Mouse (Mus musculus): Measurements from ENCODE around the gene Itpk1.
A peak's percentile ranks its signal among the peaks of the same experiment; 100 is the strongest.

Itpk1 gene

GRCm38 (mm10) chr12:102587106-102587505 lies 117.6 kb downstream of the Itpk1 start:
- DNase-seq: no peak

- no peak for DNase-seq
Observed at GRCm38 (mm10) chr12:102586286-102586881, 118.3 kb downstream of the Itpk1 start.

- no peak for DNase-seq
Observed at GRCm38 (mm10) chr12:102585390-102585789, 119.3 kb downstream of the Itpk1 start.

DNA sequence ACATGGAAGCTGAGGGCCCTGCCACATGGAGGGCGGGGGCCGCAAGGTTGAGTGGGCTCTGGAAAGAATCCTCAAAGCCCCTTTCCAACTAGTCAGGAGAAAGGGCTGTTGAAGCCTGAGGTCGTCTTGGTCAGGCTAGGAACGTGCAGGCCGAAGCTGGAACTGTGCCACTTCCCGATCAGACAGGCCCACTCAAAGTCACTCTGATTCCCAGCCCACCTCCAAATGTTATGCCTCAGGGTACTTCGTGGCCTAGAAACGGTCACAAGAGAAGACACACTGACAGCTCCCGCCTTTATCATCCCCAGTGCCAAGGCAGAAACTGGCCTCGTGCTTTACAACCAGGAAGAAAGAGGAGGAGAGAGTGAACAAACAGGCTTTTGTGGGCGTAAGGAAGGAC lies 122.3 kb downstream of the Itpk1 start:
- DNase-seq: no peak

GRCm38 (mm10) chr12:102581579-102582196 lies 123.0 kb downstream of the Itpk1 start:
- no peak for DNase-seq

DNA sequence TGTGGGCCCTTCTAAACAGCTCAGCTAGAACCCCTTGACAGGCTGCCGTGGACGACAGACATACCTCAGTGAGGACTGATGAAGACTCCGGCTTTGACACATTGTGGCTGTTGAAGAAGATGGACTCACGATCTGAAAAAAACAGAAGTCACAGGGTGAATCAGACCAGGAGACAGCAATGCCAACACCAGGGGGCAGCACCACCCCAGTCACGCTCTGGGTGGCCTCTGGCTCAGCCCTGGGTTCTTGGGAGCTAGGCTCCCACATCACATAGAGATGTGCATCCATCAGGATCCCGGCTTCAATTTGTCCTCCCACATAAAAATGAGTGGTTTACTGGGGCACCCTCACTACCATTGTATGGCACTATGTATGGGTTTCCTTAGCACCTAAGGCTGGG lies 125.7 kb downstream of the Itpk1 start:
- DNase-seq: peak; percentile 69

- DNase-seq: no peak
Observed at GRCm38 (mm10) chr12:102576659-102577398, 127.9 kb downstream of the Itpk1 start.

GRCm38 (mm10) chr12:102575541-102576329 lies 129.0 kb downstream of the Itpk1 start:
- DNase-seq: peak; percentile 18

GRCm38 (mm10) chr12:102573036-102573435 lies 131.7 kb downstream of the Itpk1 start:
- DNase-seq: no peak

DNA sequence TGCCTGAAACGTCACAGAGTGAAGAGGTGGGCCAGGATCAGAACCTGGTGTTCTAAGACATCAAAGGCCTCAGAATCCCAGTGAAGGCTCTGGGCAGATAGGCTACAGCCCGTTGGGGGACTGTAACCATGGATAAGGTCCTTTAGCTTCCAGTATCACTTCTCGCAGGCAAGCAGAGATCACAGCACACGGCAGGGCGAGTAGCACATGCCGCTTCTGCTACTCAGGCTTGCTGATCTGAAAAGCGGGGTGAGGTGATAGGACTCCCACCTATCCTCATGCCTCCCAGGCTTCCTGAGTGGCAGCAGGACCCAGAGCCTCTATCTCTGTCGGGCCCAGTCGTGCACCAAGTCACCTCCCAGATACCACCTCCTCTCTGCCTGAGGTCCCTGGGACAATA lies 133.1 kb downstream of the Itpk1 start:
- DNase-seq: no peak

DNA sequence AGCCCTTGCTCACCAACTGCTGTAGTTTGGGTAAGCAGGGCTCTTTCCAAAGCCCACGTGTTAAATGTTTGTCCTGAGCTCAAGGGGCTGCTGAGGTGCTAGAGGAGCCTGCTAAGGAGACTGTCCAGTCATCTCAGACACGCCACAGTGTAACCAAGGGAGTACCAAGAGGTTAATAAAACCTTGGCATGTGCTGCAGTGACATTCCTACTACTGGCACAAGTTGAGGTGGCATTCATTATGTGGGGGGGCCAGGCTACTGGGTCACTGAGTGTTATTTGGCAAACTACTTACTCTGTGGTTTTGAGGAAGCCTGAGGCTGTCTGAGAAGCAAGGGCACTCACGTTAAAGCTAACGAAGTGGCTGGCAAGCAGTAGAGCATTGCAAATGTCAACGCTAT lies 134.0 kb downstream of the Itpk1 start:
- DNase-seq: no peak

- DNase-seq: no peak
Observed at GRCm38 (mm10) chr12:102570111-102570510, 134.6 kb downstream of the Itpk1 start.

DNA sequence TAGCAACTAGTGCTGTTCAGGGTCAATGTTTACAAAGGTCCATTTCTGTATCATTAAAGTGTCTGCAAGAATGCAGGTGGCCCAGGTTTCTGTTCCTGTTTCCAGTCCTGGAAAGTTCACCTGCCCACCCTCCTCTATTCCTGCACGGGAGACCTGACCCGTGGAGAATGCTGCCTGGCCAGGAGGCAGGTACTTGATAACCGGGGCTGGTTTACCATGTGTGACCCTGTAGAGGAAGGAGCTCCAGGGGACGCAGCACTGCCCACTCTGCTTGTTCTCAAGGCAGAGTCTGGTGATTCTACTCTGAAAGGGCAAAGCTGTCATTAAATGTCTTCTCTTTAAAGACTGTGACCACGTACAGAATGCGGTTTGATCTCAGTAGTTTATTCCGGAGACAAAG lies 136.5 kb downstream of the Itpk1 start:
- no peak for DNase-seq

DNA sequence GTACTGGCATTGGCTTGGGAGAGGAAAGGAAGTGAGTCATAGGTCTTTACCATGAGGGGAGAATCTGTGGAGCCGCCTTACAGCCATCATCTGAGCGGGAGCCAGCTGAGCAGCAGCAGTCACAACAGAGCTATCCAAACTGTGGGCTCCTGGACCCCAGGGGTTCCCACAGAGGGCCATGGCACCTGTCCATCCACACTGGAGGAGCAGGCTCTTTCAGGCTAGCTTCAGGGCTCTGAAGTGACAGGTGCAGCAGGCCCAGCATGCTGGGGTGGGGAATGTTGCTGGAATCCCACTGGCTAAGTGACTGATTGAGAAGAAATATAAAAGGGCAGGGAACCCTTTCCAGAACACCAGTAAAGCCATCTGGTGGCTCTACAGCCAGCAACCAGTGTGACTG lies 137.8 kb downstream of the Itpk1 start:
- no peak for DNase-seq

DNA sequence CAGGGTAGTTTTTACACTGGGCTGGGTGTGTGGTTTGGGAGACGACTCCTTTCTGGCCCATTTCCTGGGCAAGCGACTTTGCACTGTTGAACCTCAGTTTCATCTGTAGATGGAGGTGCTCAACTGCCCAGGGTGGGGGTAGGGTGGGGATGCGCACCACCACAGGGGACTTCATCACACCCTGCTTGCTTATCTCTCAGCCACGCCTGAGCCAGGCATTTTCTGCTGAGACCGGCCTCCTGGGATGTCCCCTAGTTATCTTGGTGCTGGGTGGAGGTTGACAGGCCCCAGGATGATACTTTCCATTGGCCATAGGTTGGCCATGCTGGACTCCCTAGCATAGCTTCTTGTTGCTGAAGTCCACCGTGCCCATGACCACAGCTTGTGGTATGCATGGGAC lies 139.6 kb downstream of the Itpk1 start:
- peak; percentile 71 for DNase-seq

- DNase-seq: no peak
Observed at GRCm38 (mm10) chr12:102557372-102557771, 147.4 kb downstream of the Itpk1 start.

DNA sequence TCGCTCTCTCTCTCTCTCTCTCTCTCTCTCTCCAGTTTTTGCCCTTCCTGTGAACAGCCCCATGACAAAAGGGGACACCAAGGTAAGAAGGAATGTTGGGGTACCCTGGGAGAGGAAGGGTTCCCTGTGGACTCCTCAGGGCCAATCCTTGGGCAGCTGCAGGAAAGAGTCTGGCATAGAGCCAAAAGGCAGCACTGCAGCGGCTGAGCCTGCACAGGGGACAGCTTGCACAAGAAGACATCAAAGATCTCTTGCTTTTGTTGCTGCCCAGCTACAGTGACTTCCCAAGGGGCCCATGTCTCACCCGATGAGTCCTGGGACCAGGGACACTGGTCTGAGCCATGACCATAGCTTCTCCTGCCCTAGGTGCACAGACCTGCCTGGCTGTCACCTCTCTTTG lies 148.9 kb downstream of the Itpk1 start:
- DNase-seq: no peak

DNA sequence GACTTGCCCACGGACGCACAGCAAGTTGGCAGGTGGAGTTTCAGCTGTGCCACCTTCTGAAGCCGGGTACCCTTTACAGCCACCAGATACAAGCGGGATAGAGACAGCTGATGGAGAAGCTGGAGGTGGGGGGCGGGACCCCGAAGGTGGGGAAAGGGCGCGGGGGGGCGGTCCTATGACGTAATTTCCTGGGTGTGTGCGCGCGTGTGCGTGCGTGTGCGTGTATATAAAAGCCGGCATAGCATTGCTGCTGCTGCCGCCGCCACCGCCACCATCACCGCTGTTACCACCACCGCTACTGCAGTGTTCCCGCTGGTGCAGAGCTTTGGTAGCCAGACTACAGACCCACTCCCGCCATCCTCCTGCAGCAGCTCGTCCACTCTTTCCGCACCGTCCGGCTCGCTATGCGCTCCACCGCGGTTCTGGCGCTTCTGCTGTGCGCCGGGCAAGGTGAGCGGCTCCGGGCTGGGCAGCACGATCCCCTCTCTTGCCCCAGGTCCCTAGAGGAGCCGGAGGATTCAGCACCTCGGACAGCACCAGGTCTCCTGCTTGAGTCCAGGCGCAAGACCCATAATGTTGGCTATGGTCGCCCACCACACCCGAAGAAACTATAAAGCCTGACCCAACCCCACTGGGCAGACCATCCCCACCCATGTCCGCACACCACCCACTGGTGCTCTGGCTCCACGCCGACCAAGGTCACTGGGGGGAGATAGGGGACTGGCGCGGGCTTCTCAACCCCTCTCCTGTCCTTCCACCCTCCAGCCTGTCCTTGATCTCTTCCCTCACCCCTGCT lies 149.8 kb downstream of the Itpk1 start, which contains the start of gene Chga:
TSS of gene Chga (plus strand) at position 249 of the 796 bp plus-strand sequence.
- DNase-seq: peak; percentile 81

DNA sequence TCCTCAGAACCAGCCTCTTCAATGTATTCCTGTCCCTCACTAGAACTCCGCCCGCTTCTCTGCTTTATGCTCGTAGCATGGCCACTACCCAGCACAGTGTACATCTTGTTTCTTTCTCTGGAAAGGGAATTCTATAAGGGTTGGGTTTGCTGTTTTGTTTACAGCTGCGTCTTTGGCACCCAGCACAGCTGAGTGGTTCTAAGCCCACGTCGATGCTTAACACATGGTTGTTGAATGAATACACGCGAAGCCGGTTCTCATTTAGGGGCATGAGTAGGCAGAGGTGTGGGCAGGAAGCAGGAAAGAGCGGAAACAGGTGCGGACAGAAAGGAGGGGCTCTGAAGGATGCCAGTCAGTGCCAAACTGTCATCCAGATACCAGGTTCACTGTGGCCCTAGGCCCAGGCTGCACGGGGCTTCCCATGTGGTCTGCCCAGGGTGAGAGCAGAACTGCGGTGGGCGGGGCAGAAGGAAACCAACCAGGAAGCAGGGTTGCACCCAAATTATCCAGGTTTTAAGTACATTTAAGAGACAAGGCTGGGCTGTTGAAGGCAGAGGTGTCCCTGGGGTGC lies 150.9 kb downstream of the Itpk1 start:
- no peak for DNase-seq

DNA sequence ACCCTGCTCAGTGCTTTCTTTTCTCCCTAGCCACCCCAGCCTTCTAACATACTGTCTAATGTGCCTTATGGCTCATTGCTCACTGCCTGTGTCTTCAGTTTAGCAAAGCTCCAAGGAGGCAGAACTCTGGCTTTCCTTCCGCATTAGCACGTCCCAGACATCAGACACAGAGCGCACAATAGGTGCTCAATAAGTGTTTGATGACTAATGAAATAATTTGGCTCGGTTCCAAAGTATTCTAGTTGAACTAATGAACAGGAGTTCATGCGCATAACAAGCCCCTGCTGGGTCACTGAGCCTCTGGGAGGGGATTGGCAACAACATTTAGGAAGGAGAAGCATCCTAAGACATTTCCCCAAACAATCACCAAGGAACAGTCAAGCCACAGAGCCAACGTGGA lies 152.7 kb downstream of the Itpk1 start:
- DNase-seq: no peak

DNA sequence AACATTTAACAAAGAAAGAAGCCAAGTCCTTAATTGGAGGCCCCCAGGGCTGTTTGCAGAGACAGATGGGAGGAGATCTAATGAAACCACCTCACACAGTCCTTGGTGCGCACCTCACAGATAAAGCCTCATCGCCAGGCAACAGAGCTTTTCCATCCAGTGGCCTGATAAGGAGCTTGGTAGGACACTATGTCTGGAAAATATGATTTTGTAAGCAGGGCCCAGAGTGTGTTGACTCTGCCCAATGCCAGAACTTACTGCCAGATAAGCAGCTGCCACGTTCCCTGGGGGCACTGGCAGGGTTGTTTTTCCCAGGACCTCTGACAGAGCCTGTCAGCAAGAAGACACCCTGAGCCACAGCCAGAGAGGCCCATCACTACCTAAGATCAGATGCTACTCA lies 153.5 kb downstream of the Itpk1 start:
- peak; percentile 30 for DNase-seq

DNA sequence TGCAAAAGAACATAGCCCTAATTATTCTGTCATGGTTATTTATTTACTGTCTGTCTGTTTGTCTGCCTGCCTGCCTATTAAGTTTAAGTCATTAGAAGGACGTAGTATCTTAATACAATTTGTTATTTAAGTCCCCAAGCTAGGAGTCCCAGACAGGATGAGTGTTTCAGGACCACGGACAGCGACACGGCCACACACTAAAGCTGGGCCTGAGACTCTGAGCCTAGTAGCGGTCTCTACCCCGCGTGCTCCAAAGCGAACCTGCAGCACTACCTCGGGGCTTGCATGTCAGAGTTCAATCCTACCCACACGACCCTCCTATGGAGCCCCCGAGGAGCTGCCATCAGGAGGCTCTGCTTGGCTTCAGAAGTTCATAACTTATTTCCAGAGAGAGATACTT lies 154.2 kb downstream of the Itpk1 start:
- DNase-seq: peak; percentile 82
